Mouse (Mus musculus): Measurements from ENCODE around the gene Ero1l. TPM values are rescaled to one million over a fixed set of nuclear protein-coding genes. Genes with fewer than 3 reads are reported as not detected.

The Ero1l gene
- polyA plus RNA-seq (2012; rRNA removed; ENCODE audit: low replicate concordance), result 3.7 and 8.5 TPM in 2 replicates

GRCm38 (mm10) chr14:45318426-45319236, at the start of gene Ero1l:
Ero1l (minus strand) TSS chr14:45318771.

GRCm38 (mm10) chr14:45350931-45351859, 32.6 kb upstream of the Ero1l start, which contains the start of gene Styx:
Styx (plus strand) TSS chr14:45351093.

GRCm38 (mm10) chr14:45329589-45330181, 11.1 kb upstream of the Ero1l start, which contains the start of gene Psmc6:
Psmc6 (plus strand) TSS chr14:45329788.

Other genes starting within 250 kb of the Ero1l start
- gene Gpr137c, start 99.1 kb downstream of the Ero1l start, polyA plus RNA-seq (2012; rRNA removed; ENCODE audit: low replicate concordance), result 6.9 and 20.8 TPM in 2 replicates
- 4.1 and 8.9 TPM in 2 replicates for gene Txndc16, start 98.4 kb downstream of the Ero1l start, polyA plus RNA-seq (2012; rRNA removed; ENCODE audit: low replicate concordance)
- 10.7 and 44.8 TPM in 2 replicates for gene Psmc6, start 11.0 kb upstream of the Ero1l start, polyA plus RNA-seq (2012; rRNA removed; ENCODE audit: low replicate concordance)
- 6.2 and 45.3 TPM in 2 replicates for gene Styx, start 32.3 kb upstream of the Ero1l start, polyA plus RNA-seq (2012; rRNA removed; ENCODE audit: low replicate concordance)
- gene Gnpnat1, start 86.1 kb upstream of the Ero1l start, polyA plus RNA-seq (2012; rRNA removed; ENCODE audit: low replicate concordance), result 2.5 and 7.3 TPM in 2 replicates
- 26.8 and 67.7 TPM in 2 replicates for gene Fermt2, start 211.3 kb upstream of the Ero1l start, polyA plus RNA-seq (2012; rRNA removed; ENCODE audit: low replicate concordance)

All from mammary gland, adult 2 months (tissue).